11 mouse cellular contexts compared by ENCODE assay signal in genomic region chr13:110392210-110392609, GRCm38 (mm10). TPM values are rescaled to one million over a fixed set of nuclear protein-coding genes. Genes with fewer than 3 reads are reported as not detected.
DNase-seq lines count a peak whose midpoint lies in the region; ATAC-seq and TF ChIP-seq lines count a peak whose summit lies in the region.
"Had no signal": no experiment of that assay in that cellular context is flagged by ENCODE, and none has a peak within 500 bp of the region (broad histone marks: within the 10 kb centered on the region; RNA-seq: fewer than 3 reads in every experiment).

No protein-coding gene starts in this region.

- no peak for TF ChIP-seq POLR2A in myocyte (IDR thresholded peaks at IDR 0.05; ENCODE audit: insufficient read length, low read depth)

- 0 out of 2 replicates have a peak, but pooled peaks cover 9% of the 10 kb centered on the region for H3K9me3 ChIP-seq in forebrain, embryonic 15.5 days
- H3K9me3 ChIP-seq: liver, embryonic 15.5 days; stomach, embryonic 15.5 days had no signal

- no peaks in the 10 kb centered on the region for H3K27me3 ChIP-seq in myocyte (ENCODE audit: control insufficient read depth, insufficient read depth, insufficient read length)
- H3K27me3 ChIP-seq in forebrain, embryonic 15.5 days, result no peaks in the 10 kb centered on the region
- H3K27me3 ChIP-seq: stomach, embryonic 15.5 days had no signal

- H3K9ac ChIP-seq in forebrain, embryonic 15.5 days (replicated peaks), result no peak overlapping the region
- H3K9ac ChIP-seq: liver, embryonic 15.5 days; stomach, embryonic 15.5 days had no signal

- peaks cover 6% of the 10 kb centered on the region for H3K4me1 ChIP-seq in forebrain, embryonic 15.5 days

- peak; percentile 44 to 77 for DNase-seq in kidney, adult 8-10 months
- DNase-seq in kidney, adult 11 months, result no peak
- DNase-seq in CD8-positive naive resting alpha-beta T cell, adult 2 months (ENCODE audit: low read depth in 2 of 2, low spot score in 2 of 2), result peak; percentile 25 to 55
- DNase-seq in ZHBTc4 (ENCODE audit: low read depth, low spot score), result peak; percentile 73
- DNase-seq in embryo, embryonic 9.5 days (ENCODE audit: extremely low spot score), result peak; percentile 66
- DNase-seq in layer of hippocampus, postnatal 10 days (ENCODE audit: low spot score in 2 of 2), result peak; percentile 80 to 83

- H3K36me3 ChIP-seq in myocyte (ENCODE audit: control insufficient read depth, insufficient read depth), result peaks cover 13% of the 10 kb centered on the region
- H3K36me3 ChIP-seq in forebrain, embryonic 15.5 days, result no peaks in the 10 kb centered on the region
- H3K36me3 ChIP-seq: liver, embryonic 15.5 days; stomach, embryonic 15.5 days had no signal

- WGBS in forebrain, embryonic 15.5 days, result 20% methylated on average over 8 of the region's 8 CpGs

- ATAC-seq in forebrain, embryonic 15.5 days (replicated peaks), result no peak

- no peak overlapping the region for H3K4me3 ChIP-seq in myocyte
- H3K4me3 ChIP-seq in forebrain, embryonic 15.5 days, result no peak overlapping the region
- H3K4me3 ChIP-seq: erythroblast, embryonic 14.5 days; liver, embryonic 15.5 days; stomach, embryonic 15.5 days had no signal

- H3ac ChIP-seq in myocyte (ENCODE audit: control insufficient read depth, insufficient read length), result no peak overlapping the region

- H3K79me2 ChIP-seq in myocyte (ENCODE audit: control insufficient read depth, insufficient read depth), result peaks cover 22% of the 10 kb centered on the region

- no peak overlapping the region for H3K27ac ChIP-seq in forebrain, embryonic 15.5 days (replicated peaks)
- H3K27ac ChIP-seq: liver, embryonic 15.5 days; stomach, embryonic 15.5 days had no signal

- no peak overlapping the region for H3K4me2 ChIP-seq in myocyte (ENCODE audit: low read depth)
- no peak overlapping the region for H3K4me2 ChIP-seq in forebrain, embryonic 15.5 days (replicated peaks)
- H3K4me2 ChIP-seq: liver, embryonic 15.5 days; stomach, embryonic 15.5 days had no signal

TF ChIP-seq in myocyte, 11 proteins besides CTCF, POLR2A, EP300 and RAD21:
- no peak for TF ChIP-seq SRF (IDR thresholded peaks at IDR 0.05; ENCODE audit: control insufficient read depth, insufficient read length, low read depth)
- no peak for TF ChIP-seq POLR2AphosphoS2 (IDR thresholded peaks at IDR 0.05; ENCODE audit: insufficient read length, low read depth)
- TF ChIP-seq TCF3 (IDR thresholded peaks at IDR 0.05; ENCODE audit: insufficient read length, low read depth), result no peak
- peak; percentile 47 for TF ChIP-seq USF1 (IDR thresholded peaks at IDR 0.05; ENCODE audit: low read depth)
- TF ChIP-seq MYOD1 (IDR thresholded peaks at IDR 0.05; ENCODE audit: control insufficient read depth in 1 of 3, insufficient read length in 2 of 3, low read depth in 2 of 3), result no peak

RNA-seq across cellular contexts. Expression of gene Plk2, which starts 2.6 kb away (rescaled TPM):
- 100 to 1,000 TPM; 207 to 227 TPM for total RNA-seq in layer of hippocampus, postnatal 10 days (2021)
- 97.6 TPM for polyA plus RNA-seq in myocyte (2012; fragmentation: generic; extraction: Trizol)
- polyA plus RNA-seq in forebrain, embryonic 15.5 days (2015; fragmentation: Nextera tagmentation; extraction: Ambion mirVana), result 177 and 183 TPM in 2 replicates
- polyA plus RNA-seq: erythroblast, embryonic 14.5 days had no signal

RNA-seq across cellular contexts. Expression of gene Gapt, which starts 35.2 kb away (rescaled TPM):
- total RNA-seq in layer of hippocampus, postnatal 10 days (2021), result not detected
- not detected for polyA plus RNA-seq in myocyte (2012; fragmentation: generic; extraction: Trizol)
- not detected in 2 replicates for polyA plus RNA-seq in forebrain, embryonic 15.5 days (2015; fragmentation: Nextera tagmentation; extraction: Ambion mirVana)
- polyA plus RNA-seq: erythroblast, embryonic 14.5 days had no signal
